Mouse (Mus musculus) cortical plate, adult 2 months (tissue): ENCODE measurements around the gene 9130213A22Rik.

Experiments used
- CTCF ChIP-seq: fragments of 200-500 bp; IDR thresholded peaks from 2 replicates; pipeline ENCODE4 v1.5.1; 2011; ENCODE audit warnings: mild to moderate bottlenecking, control low read depth, low read length; ENCODE audit not compliant: insufficient read depth; ENCODE audit errors: extremely low read depth
- POLR2A ChIP-seq: fragments of 200-500 bp; IDR thresholded peaks from 2 replicates; pipeline ENCODE4 v1.6.1; 2011; ENCODE audit warnings: mild to moderate bottlenecking, low read length, control low read depth; ENCODE audit not compliant: insufficient read depth; ENCODE audit errors: extremely low read depth

- TF ChIP-seq CTCF (no peak), POLR2A (no peak)
Observed at GRCm38 (mm10) chr11:69071262-69071661, 51.1 kb downstream of the 9130213A22Rik start.
